Mouse (Mus musculus) heart, embryonic 16.5 days (tissue): ENCODE data around the gene Tmem163. TPM values are rescaled to one million over a fixed set of nuclear protein-coding genes. Genes with fewer than 3 reads are reported as not detected.
A peak's percentile ranks its signal among the peaks of the same experiment; 100 is the strongest.

Experiments
- ATAC-seq: fragments of 200-750 bp; cut with Nextera tagmentation; replicated peaks from 2 replicates; pipeline ENCODE4 v1.8.0; 2017; ENCODE audit warnings: moderate number of reproducible peaks; ENCODE audit not compliant: insufficient read depth, low FRiP score; ENCODE audit errors: extremely low read depth
- H3K27ac ChIP-seq: fragments of 300-500 bp; sonication (generic); 2 replicates; pipeline ENCODE4 v1.5.1; 2014; ENCODE audit warnings: mild to moderate bottlenecking, low read length, control low read depth, moderate library complexity
- H3K27me3 ChIP-seq: fragments of 300-500 bp; sonication (generic); 2 replicates; pipeline ENCODE4 v1.6.1; 2014; ENCODE audit warnings: low read length, mixed read lengths; ENCODE audit not compliant: control insufficient read depth, insufficient read depth
- H3K36me3 ChIP-seq: fragments of 300-500 bp; sonication (generic); 2 replicates; pipeline ENCODE4 v1.6.1; 2014; ENCODE audit not compliant: control insufficient read depth, insufficient read depth
- H3K4me1 ChIP-seq: fragments of 300-500 bp; sonication (generic); 2 replicates; pipeline ENCODE4 v1.6.1; 2014; ENCODE audit warnings: low read length, mixed read lengths; ENCODE audit not compliant: control insufficient read depth, insufficient read depth
- H3K4me2 ChIP-seq: fragments of 300-500 bp; sonication (generic); 2 replicates; pipeline ENCODE4 v1.6.1; 2014; ENCODE audit warnings: low read depth, mild to moderate bottlenecking, control low read depth, low read length
- H3K4me3 ChIP-seq: fragments of 300-500 bp; sonication (generic); 2 replicates; pipeline ENCODE4 v1.5.1; 2014; ENCODE audit warnings: mild to moderate bottlenecking, control low read depth, low read length
- H3K9ac ChIP-seq: fragments of 300-500 bp; sonication (generic); 2 replicates; pipeline ENCODE4 v1.6.1; 2014; ENCODE audit warnings: low read length, control low read depth
- H3K9me3 ChIP-seq: fragments of 300-500 bp; sonication (generic); replicated peaks from 2 replicates; pipeline ENCODE4 v1.6.1; 2016; ENCODE audit warnings: low read length; ENCODE audit not compliant: control insufficient read depth
- WGBS: fragments of 180-500 bp; shearing (Covaris S2); extraction: QIAGEN DNeasy Blood & Tissue Kit; methylation state at CpG from one replicate; pipeline ENCODE4 v1.1.7; 2014; 5-methylcytosine and 5-hydroxymethylcytosine counted together
- polyA plus RNA-seq: library from polyadenylated mRNA; unstranded; fragments of >200 nt; fragmentation: Nextera tagmentation; extraction: Ambion mirVana; gene quantifications from 2 replicates; pipeline ENCODE4 v1.2.1, GENCODE M21; 2015

Tmem163 gene
- polyA plus RNA-seq, 1 experiment from 2014 or later: 17.7 TPM

DNA sequence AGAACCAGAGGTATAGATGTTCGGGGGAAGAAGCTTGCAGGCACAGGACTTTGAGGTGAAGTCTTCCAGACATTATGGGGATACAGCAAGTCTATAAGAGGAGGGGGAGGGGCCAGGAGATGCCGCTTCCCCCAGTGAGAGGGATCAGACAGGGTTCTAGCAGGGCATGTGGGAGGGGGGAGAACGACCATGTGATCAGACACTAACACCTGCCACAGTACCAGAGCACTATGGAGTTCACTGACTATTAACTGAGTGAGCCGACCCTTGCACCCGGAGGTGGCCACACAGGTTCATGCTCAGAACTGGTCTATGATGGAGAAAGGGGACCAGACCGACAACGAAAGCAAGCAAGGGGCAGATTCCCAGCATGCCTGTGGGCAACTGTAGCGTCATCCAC lies 156.0 kb downstream of the Tmem163 start:
- Histone ChIP-seq H3K9me3 (no peaks in the 10 kb centered on the region), H3K4me2 (no peak overlapping the region), H3K4me3 (no peak overlapping the region), H3K4me1 (peaks cover 7% of the 10 kb centered on the region; the same call in 1 of the 2 replicates), H3K36me3 (no peaks in the 10 kb centered on the region), H3K27me3 (no peaks in the 10 kb centered on the region), H3K9ac (no peak overlapping the region), H3K27ac (no peak overlapping the region)
- no peak for ATAC-seq
- 54% methylated on average over 8 of the region's 8 CpGs for WGBS

DNA sequence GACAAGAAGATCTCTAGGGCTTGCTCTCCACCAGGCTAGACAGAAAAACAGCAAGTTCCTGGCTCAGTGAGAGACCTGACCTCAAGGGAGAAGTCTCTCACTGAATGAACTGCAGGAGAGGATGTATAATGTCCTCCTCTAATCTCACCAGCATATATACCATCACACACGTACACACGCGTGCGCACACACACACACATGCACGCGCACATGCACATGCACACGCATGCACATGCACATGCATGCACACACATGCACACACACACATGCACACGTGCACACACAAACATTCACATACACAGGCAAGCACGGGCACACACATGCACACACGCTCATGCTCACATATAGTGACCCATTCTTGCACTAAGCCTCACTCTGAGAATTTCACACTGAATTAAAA lies 164.5 kb downstream of the Tmem163 start:
- no peak overlapping the region for H3K4me2 ChIP-seq
- H3K9me3 ChIP-seq: no peaks in the 10 kb centered on the region
- ATAC-seq: no peak
- no peak overlapping the region for H3K27ac ChIP-seq
- WGBS: 89% methylated on average over 10 of the region's 10 CpGs
- no peaks in the 10 kb centered on the region for H3K36me3 ChIP-seq
- no peak overlapping the region for H3K9ac ChIP-seq
- H3K4me3 ChIP-seq: no peak overlapping the region
- no peaks in the 10 kb centered on the region for H3K27me3 ChIP-seq
- peaks cover 7% of the 10 kb centered on the region for H3K4me1 ChIP-seq

DNA sequence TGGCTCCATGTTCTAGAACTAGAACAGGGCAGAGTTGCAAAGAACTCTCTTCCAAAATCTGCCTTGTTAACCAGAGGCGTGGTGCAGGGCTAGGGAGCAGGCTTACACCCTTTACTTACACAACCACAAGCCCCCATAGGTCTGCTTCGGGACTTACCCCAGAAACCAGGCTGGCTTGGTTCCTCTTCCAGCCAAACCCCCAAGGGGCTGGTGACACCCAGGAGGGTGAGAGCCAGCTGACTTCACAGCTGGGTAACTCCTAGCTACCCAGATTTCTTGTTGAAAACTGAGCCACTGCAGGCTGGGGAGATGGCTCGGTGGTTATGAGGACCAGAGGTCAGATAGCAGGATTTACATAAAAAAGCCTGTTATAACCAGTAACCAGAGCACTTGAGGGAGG lies 164.9 kb downstream of the Tmem163 start:
- no peak overlapping the region for H3K4me2 ChIP-seq
- H3K36me3 ChIP-seq: no peaks in the 10 kb centered on the region
- 61% methylated on average over 3 of the region's 3 CpGs for WGBS
- H3K4me1 ChIP-seq: peaks cover 7% of the 10 kb centered on the region
- H3K9ac ChIP-seq: no peak overlapping the region
- H3K27ac ChIP-seq: no peak overlapping the region
- no peaks in the 10 kb centered on the region for H3K27me3 ChIP-seq
- no peak overlapping the region for H3K4me3 ChIP-seq
- no peak for ATAC-seq
- H3K9me3 ChIP-seq: no peaks in the 10 kb centered on the region

GRCm38 (mm10) chr1:127513664-127514063 lies 165.7 kb downstream of the Tmem163 start:
- no peak for ATAC-seq

GRCm38 (mm10) chr1:127513140-127513539 lies 166.2 kb downstream of the Tmem163 start:
- Histone ChIP-seq H3K36me3 (no peaks in the 10 kb centered on the region), H3K9me3 (no peaks in the 10 kb centered on the region), H3K27ac (no peak overlapping the region), H3K9ac (no peak overlapping the region), H3K4me3 (no peak overlapping the region), H3K27me3 (no peaks in the 10 kb centered on the region), H3K4me1 (peaks cover 7% of the 10 kb centered on the region), H3K4me2 (no peak overlapping the region)
- no peak for ATAC-seq
- WGBS: 85% methylated on average over 8 of the region's 8 CpGs

More at GRCm38 (mm10) chr1:127513664-127514063, 165.7 kb downstream of the Tmem163 start:
- H3K27ac ChIP-seq: no peak overlapping the region
- WGBS: 87% methylated on average over 3 of the region's 3 CpGs
- no peaks in the 10 kb centered on the region for H3K27me3 ChIP-seq
- no peaks in the 10 kb centered on the region for H3K36me3 ChIP-seq
- no peak overlapping the region for H3K4me2 ChIP-seq
- no peak overlapping the region for H3K4me3 ChIP-seq
- no peaks in the 10 kb centered on the region for H3K9me3 ChIP-seq
- H3K9ac ChIP-seq: no peak overlapping the region
- peaks cover 7% of the 10 kb centered on the region for H3K4me1 ChIP-seq

- Histone ChIP-seq H3K4me3 (no peak overlapping the region), H3K27ac (no peak overlapping the region), H3K9ac (no peak overlapping the region), H3K36me3 (no peaks in the 10 kb centered on the region), H3K27me3 (no peaks in the 10 kb centered on the region), H3K4me1 (peaks cover 7% of the 10 kb centered on the region), H3K4me2 (no peak overlapping the region), H3K9me3 (no peaks in the 10 kb centered on the region)
- ATAC-seq: no peak
- 69% methylated on average over 6 of the region's 6 CpGs for WGBS
Measured at GRCm38 (mm10) chr1:127512709-127513108, 166.6 kb downstream of the Tmem163 start.

GRCm38 (mm10) chr1:127511362-127511761 lies 168.0 kb downstream of the Tmem163 start:
- Histone ChIP-seq H3K36me3 (no peaks in the 10 kb centered on the region), H3K4me2 (no peak overlapping the region), H3K4me1 (peaks cover 7% of the 10 kb centered on the region), H3K27me3 (no peaks in the 10 kb centered on the region), H3K27ac (peak overlapping the region; percentile 55; the same call in 1 of the 2 replicates), H3K9ac (no peak overlapping the region), H3K9me3 (no peaks in the 10 kb centered on the region), H3K4me3 (no peak overlapping the region)
- 40% methylated on average over 6 of the region's 6 CpGs for WGBS
- peak; percentile 47; the same call in 1 of the 2 replicates for ATAC-seq

DNA sequence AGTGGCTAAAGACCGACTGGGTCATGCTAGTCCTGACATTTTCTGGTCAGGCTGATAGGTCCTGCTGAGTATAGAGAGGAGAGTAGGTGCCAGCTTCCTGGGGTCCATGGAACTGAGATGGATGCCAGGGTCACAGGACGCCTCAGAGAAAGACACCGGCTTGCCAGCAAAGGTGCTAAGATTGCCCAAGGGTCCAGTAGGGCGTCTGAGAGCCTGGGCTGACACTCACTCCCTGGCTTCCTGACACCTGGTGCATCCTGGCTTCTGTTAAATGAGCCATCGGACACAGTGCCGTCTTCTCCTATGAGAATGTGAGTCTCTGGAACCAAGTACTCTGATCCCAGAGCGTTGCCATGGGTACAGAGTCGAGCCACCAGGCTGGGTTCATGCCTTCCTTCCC lies 170.4 kb downstream of the Tmem163 start:
- no peaks in the 10 kb centered on the region for H3K27me3 ChIP-seq
- no peak overlapping the region for H3K9ac ChIP-seq
- ATAC-seq: no peak
- 86% methylated on average over 8 of the region's 8 CpGs for WGBS
- H3K4me2 ChIP-seq: no peak overlapping the region
- H3K36me3 ChIP-seq: no peaks in the 10 kb centered on the region
- no peak overlapping the region for H3K4me3 ChIP-seq
- no peak overlapping the region for H3K27ac ChIP-seq
- no peaks in the 10 kb centered on the region for H3K9me3 ChIP-seq
- H3K4me1 ChIP-seq: peaks cover 7% of the 10 kb centered on the region

- no peak overlapping the region for H3K9ac ChIP-seq
- no peaks in the 10 kb centered on the region for H3K27me3 ChIP-seq
- no peaks in the 10 kb centered on the region for H3K9me3 ChIP-seq
- H3K27ac ChIP-seq: no peak overlapping the region
- WGBS: 82% methylated on average over 16 of the region's 16 CpGs
- no peak overlapping the region for H3K4me3 ChIP-seq
- no peak for ATAC-seq
- no peaks in the 10 kb centered on the region for H3K36me3 ChIP-seq
- H3K4me2 ChIP-seq: no peak overlapping the region
- H3K4me1 ChIP-seq: peaks cover 7% of the 10 kb centered on the region
Measured at GRCm38 (mm10) chr1:127508067-127508739, 171.1 kb downstream of the Tmem163 start.
